Mouse (Mus musculus) v-Abl transformed pro-B cells (cell line): ENCODE measurements around the gene Ap3b2.

Experiments
- in situ Hi-C, 2 experiments: fragments of 400-800 bp; cut with MboI; formaldehyde crosslinking; loops; one replicate each; pipeline ENCODE4 v1.15.1; 2025; ENCODE audit not compliant: unreplicated experiment in 2 of 2

Gene Ap3b2

GRCm38 (mm10) chr7:81493331-81494021 lies at the start of gene Ap3b2:
TSS of gene Ap3b2 (minus strand) at chr7:81493925.
- in situ Hi-C loops = no loop called here

- in situ Hi-C loops = no loop called here
Observed at GRCm38 (mm10) chr7:81542934-81543333, 49.2 kb upstream of the Ap3b2 start.

- in situ Hi-C loops = no loop called here
Observed at GRCm38 (mm10) chr7:81541924-81542524, 48.3 kb upstream of the Ap3b2 start.

- in situ Hi-C loops = no loop called here
Observed at GRCm38 (mm10) chr7:81540999-81541398, 47.3 kb upstream of the Ap3b2 start.

GRCm38 (mm10) chr7:81539565-81539964 lies 45.8 kb upstream of the Ap3b2 start:
- in situ Hi-C loops = no loop called here

GRCm38 (mm10) chr7:81538070-81538675 lies 44.4 kb upstream of the Ap3b2 start:
- in situ Hi-C loops = no loop called here

- in situ Hi-C loops = no loop called here
Observed at GRCm38 (mm10) chr7:81536478-81536877, 42.8 kb upstream of the Ap3b2 start.

GRCm38 (mm10) chr7:81531462-81531861 lies 37.7 kb upstream of the Ap3b2 start:
- in situ Hi-C loops = no loop called here

GRCm38 (mm10) chr7:81528918-81529317 lies 35.2 kb upstream of the Ap3b2 start:
- in situ Hi-C loops = loop anchor here in 1 of 2 experiments (5.0 kb wide), 1 partner anchor 43 kb away; the partner anchor contains the start of gene Whamm

- in situ Hi-C loops = no loop called here
Observed at GRCm38 (mm10) chr7:81523663-81524017, 29.9 kb upstream of the Ap3b2 start.

GRCm38 (mm10) chr7:81523008-81523662 lies 29.4 kb upstream of the Ap3b2 start:
- in situ Hi-C loops = no loop called here

- in situ Hi-C loops = no loop called here
Observed at GRCm38 (mm10) chr7:81516154-81517030, 22.7 kb upstream of the Ap3b2 start.

- in situ Hi-C loops = no loop called here
Observed at GRCm38 (mm10) chr7:81514906-81515590, 21.3 kb upstream of the Ap3b2 start.

- in situ Hi-C loops = no loop called here
Observed at GRCm38 (mm10) chr7:81501050-81501449, 7.3 kb upstream of the Ap3b2 start.

- in situ Hi-C loops = no loop called here
Observed at GRCm38 (mm10) chr7:81498181-81498580, 4.5 kb upstream of the Ap3b2 start, which contains the start of gene BC048679. TSS of gene BC048679 (minus strand) at chr7:81498281.

GRCm38 (mm10) chr7:81497171-81497570 lies 3.4 kb upstream of the Ap3b2 start:
- in situ Hi-C loops = no loop called here

GRCm38 (mm10) chr7:81492628-81493027 lies 1.1 kb downstream of the Ap3b2 start:
- in situ Hi-C loops = no loop called here

- in situ Hi-C loops = no loop called here
Observed at GRCm38 (mm10) chr7:81489649-81490048, 4.1 kb downstream of the Ap3b2 start.

GRCm38 (mm10) chr7:81480800-81481199 lies 12.9 kb downstream of the Ap3b2 start:
- in situ Hi-C loops = no loop called here
